Mouse (Mus musculus) lung, postnatal 4 days (tissue): ENCODE data around the gene Plxdc2.

Experiments used
- DNase-seq, 2 experiments: peaks; one replicate each; pipeline ENCODE4 v3.0.0; 2021

Gene Plxdc2

DNA sequence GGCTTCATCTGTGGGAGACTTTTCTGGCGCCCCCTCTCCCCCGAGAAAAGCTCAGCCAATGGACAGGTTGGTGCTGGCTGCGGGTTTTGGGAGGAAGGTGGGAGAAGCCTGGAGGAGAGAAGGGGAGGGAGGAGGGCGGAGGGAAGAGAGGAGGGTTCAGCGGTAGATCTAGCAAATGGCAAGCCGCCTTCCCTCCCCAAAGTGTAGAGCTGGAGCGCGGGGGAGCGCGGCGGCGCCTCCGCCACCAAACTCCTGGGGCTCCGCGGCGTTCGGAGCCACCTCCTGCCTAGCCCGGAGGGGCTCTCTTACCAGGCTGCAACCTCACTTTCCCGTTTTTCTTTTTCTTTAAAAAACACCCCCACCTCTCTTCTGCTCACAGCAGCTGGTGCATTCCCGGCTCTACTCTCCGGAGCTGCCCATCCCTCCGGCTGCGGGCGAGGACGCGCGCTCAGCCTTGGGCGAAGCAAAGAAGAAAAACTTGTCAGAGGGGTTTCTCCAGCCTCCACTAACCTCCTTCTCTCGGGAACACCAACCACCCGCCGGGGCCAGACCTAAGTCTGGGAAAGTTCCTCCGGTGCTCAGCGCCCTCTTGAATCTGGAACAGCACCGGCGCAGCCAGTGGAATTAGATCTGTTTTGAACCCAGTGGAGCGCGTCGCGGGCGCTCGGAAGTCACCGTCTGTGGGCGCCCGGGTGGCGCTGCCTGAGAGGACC, at the start of gene Plxdc2:
Gene Plxdc2, plus strand, starts transcription at position 199 of the 713 bp plus-strand sequence.
- peak; percentile 70 to 80 for DNase-seq

DNA sequence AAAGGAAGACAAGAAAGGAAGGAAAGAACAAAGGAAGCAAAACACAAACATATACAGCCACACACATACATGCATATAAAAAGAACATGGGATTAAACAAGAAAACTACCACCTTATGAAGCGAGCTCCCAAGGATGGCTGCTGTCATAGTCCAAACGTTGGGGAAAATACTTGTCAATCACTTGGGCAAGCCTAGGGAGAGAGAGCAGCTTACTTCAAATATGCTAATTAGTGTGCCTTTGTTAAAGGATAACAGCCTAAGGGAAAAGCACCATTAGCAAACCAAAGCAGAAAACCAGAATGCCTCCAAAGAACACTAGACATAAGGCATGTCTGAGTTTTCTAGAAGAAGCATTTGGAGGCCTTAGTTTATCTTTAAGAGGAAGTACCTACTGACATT, 45.7 kb upstream of the Plxdc2 start:
- no peak for DNase-seq

DNA sequence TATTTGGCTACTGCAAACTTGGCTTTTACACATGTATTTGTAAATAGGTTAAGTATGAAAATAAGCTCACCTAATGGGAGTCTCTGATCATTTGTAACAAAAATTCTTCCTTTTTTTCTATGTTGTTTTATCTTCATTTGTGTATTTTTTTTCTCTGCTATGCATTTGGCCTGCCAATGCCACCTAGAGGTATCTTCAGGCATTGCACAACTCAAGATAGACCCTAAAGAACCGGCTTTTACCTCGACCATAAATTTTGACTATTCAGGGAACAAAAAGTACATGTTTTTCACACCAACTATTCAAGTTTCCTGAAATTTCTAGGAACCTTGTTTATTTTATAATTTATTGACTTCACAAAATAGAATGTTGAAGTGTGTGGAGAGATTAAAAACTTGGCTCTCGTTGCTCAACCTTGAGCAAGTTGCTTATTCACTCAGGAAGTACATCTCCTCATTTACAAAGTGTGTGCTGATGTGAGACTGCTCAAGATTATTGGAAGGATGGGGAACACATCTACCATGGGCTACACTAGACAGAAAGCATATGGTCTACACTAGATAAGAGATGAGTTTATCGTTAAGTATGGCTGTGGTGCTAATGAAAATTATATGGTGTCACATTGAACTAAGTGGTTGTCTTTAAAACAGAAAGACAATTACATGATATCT, 43.6 kb upstream of the Plxdc2 start:
- DNase-seq, result peak in 1 of 2 experiments; percentile 11

DNA sequence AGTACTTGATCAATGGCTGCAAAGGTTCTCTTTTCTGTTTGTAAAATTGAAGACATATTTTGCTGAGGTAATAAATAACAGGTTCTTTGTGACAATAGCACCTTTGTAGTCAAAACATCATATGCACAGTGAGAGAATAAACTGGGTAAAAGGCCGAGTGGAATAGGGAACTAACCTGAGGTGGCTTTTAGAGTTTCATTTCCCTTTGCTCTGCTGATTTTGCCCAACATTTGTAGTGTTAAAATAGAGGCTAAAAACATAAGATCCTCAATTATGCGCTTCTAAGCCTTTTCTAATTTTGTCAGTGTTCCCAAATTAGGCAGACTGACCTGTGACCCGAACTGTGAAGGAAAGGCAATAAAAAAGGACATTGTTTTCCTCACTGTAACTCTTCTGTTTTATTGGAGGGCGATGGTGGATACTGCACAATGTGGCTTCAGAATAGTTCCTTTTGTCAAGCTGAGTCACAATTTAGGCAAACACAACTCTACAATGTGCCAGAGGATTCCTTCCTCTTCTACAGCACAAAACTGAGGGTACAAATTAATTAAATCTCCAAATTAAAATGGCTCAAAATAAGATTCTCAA, 20.8 kb upstream of the Plxdc2 start:
- DNase-seq, result no peak

DNA sequence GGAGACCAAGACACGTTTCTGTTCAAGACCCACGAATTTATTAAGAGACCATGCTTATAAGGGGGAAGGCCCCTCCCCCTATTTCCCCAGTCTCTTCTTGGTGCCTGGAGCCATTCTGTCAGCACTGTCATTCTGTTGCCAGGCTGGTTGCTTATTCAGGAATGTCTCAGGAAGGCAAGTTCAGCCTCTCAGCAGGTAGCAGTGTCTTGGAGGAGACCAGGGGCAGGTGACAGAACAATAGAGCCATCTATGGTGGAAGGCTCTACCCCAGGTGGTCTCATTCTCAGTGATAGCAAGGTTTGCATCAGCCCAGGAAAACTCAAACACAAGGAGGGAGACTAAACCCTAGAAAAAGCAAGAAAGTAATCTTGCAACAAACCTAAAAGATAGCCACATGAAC, 11.5 kb upstream of the Plxdc2 start:
- DNase-seq, result no peak

DNA sequence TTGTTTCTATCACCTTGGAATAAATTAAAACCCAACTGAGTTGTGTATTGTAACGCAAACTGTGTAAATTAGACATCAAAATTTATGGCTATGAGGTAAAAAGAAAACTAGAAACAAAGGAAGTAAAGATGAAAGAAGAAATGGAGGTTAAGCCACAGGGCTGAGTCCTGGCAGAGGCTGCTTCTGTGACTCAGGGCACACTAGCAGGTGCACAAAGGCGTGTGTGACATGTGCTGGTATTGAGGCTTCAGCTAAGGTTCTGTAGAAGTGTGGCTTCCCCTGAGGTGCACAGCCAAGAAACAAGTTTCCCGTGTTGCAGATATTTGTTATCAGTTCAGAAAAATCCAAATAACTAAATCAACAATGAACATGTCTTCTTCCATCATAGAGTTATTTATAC, 5.0 kb upstream of the Plxdc2 start:
- no peak for DNase-seq

DNA sequence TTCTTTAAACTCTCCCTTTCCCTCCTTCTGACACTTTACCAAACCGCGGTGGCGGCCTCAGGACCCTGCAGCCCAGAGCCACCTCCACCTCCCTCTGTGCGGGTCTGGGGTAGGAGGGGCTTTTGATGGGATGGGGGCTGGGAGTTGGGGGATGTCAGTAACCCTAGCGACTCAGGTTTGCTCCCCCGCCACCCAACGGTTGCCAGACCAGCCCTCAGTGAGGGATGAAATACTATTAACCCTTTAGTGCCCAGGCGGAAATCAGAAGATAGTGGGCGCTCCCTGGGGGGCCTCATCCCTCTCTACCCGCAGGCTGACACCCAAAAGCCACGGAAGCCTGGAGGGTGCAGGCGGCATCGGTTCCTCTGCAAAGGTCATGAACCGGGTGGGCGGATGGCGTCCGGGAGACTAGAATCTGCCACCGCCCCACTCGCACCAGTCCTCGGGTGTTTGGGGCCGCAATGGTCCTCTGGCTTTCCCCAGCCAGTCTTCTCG, 446 bp upstream of the Plxdc2 start:
- peak in 1 of 2 experiments; percentile 59 for DNase-seq

DNA sequence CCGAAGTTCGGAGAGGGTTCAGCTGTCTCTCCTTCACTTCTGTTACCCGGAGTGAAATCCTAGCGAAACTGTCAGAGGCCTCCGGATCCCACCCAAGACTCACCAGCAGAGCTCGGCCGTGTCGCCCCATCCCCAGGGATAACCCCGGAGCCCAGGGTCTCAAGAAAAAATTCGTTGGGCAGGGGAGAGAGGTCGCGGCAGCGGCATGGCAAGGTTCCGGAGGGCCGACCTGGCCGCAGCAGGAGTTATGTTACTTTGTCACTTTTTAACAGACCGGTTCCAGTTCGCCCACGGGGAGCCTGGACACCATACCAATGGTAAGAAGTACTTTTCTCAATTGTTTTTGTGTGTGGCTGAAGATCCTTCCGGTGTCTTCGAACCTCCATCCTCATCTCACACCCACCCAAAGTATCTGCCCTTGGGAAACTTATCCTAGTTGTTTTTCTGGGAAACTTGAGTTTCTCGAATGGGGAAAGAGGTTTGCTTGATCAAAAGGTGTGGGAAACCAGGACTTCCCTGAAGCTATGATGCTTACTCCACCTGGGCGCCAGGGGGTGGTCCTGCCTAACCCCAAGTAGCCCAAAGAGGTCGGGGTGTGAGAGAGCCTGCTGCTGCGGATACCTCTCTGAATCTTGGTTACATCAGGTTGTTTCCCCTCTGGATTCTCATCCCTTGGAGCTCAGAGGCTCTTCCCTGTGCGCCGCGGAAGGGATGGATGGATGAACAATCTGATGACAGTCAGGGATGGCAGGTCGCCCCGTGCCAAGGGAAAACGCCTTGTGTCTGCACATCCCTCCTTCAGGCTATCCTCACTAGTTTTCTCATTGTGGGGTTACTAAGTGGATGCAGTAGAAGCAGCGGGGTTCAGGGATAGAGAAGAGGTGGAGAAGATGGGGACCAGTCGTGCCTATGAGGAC, 1.1 kb downstream of the Plxdc2 start:
- peak; percentile 14 to 28 for DNase-seq

DNA sequence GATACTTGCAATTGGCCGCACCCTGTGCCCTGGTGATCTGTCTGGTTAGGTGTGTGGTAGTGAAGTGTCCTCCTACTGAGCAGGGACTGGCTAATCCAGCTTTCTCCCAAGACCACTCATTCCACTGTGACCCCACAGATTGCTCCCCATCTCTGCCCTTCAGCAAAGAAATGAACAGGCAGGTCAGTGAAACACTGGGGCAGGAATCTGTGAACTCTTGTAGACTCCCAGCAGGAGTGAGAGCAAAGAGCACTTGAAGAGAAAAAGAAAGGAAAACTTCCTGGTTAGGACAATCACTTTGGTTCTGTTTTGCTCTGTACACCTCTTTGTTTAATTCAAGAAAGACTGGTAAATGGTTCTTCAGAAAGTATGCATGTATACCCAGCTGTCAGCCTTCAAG, 1.8 kb downstream of the Plxdc2 start:
- peak in 1 of 2 experiments; percentile 12 for DNase-seq

DNA sequence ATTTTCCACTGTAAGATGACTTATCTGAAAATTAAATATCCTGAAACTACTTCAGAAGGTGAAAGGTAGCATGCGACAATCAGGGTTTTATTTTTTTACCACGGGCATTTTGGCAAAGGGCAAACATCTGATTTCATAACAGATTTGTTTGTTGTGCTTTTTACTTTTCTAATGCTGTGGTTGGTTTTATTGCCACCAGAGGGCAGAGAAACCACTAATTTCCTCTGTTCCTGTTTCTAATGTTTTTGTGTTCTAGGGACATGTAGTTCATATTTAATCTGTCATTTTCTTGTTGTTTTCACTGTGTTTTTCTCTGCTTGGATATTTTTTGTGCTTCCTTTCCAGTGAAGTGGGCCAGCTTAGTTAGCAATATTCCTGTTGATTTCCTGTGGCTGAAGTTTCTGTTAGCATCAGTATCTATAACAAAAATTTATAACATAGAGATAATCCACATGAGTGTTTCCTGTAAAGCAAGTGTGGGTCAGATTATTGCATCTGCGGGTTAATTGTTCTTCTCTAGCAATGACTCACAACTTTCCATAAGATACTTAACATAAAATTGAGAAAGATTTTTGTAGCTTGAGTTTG, 3.3 kb downstream of the Plxdc2 start:
- peak in 1 of 2 experiments; percentile 27 for DNase-seq

DNA sequence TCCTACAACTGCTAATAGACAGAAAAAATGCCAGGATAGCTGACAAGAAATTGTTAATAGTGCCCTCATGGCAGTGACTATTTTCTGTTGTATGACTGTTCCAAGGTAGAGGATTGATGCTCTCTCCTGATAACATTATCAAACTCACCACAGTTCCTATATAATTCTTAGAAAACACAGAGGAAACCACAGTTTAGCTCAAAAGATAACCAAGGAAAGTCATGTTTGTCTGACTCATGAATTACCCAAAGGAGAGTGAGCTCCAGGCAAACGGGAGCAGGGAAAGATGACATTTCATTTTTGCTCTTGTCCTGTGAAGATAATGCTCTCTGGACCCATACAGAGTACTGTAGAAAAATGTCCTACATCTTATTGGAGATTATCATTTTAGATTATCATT, 8.6 kb downstream of the Plxdc2 start:
- DNase-seq, result no peak

DNA sequence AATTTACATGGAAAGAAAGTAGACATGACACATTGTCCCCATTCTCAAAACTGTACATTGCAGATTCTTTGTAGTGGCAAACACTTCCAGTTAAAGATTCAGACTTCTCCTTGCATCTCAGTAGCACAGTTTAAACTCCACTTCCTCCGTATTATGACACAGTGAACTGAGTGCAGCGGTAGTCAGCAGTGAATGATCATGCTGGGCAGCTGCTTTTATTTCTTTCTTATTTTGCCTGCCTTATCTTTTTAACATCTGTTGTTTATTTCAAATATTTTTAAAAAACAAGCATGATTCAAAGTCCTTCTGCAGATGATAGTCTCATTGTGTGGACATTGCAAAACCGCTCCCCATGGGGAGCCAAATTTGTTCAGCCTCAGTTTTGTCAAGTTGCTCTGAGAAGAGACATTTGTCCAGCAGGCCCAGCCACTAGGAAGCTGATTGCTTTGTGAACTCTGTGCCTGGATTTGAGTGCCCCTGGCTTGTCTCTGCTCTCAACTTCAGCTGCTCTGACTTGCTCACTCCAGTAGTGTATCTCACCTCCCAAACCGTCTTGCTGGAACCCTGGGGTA, 9.8 kb downstream of the Plxdc2 start:
- DNase-seq, result peak; percentile 16 to 65

DNA sequence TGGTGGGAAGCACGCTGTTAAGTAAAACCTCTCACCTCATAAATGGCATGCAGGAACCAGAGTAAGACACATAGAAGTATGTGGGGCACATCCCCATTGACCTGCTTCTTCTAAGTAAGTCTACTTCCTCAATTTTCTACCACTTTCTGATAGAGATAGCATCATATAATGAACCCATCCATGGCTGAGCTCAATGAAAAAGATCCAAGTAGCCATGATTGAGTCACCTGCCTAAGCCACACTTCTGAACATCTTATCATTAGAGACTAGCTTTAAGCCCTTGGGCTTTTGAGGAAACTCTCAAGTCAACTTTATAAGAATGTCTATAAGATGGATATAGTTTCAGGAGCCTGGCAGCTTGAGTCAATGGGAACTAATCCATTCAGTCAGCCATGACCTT, 14.3 kb downstream of the Plxdc2 start:
- DNase-seq, result no peak

DNA sequence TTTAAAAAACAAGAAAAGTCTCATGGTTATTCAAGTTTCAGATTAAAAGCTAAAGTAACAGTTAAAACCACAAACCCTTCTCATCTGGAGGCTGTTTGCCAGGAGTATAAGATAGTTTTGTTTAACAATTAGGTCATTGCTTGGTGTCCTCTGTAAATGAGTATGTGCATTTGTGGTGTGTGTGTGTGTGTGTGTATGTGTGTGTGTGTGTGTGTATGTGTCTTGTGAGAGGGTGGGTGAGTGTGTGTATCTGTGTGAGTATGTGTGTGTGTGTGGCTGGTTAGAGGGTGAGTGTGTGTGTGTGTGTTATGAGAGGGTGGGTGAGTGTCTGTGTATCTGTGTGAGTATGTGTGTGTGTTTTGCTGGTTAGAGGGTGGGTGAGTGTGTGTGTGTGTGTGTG, 18.2 kb downstream of the Plxdc2 start:
- no peak for DNase-seq

DNA sequence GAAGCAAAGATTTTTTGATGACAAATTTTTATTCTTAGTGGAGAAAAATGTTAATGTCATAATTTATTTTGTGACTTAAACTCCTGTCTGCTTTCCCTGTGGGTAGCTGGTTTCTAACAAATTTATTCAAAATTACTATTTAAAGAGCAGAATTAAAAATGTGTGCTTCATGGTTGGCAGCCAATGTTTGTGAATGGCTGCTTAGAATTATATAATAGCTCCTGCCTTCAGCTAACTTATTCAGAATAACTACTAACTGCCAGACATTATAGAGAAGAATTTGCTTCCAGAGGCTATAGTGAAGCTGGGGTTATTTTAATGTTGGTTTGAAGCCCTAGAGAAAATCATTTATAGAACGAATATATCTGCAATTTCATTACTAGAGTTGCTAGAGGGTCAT, 30.1 kb downstream of the Plxdc2 start:
- DNase-seq, result no peak

DNA sequence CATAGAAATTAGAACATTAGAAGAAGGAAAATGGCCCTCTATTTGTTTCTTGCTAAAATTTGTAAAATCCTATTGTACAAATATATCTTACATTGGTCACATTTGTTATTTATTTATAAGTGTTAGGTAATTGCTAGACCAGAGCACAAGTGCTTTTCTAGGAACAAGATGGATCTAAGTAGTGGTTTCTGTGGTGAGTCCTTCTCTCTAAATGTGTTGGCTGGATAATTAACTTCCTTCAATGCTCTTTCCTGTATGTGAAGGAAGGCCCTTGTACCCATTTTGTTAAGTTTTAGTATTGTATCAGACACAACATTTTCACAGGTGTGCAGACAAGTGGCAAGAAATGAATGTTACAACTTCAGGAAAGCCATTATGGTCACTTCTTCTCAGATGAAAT, 30.6 kb downstream of the Plxdc2 start:
- DNase-seq, result no peak

DNA sequence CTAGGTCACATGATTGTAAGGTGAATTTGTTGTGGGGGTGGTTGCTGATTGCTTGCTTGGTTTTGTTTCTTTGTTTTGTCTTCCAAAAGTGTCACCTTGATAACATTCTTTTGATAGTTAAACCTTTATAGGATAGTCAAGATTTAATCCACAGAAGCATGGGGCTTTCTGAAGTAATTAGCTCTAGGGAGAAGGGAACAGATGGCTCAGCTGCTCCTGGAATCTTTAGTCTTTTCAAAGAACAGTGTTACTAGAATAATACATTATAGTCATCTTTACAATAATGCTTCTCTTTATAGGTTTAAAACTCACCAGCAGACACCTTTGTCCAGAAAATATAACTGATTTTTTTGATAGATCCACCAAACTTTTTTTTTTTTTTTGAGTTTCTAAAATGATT, 31.7 kb downstream of the Plxdc2 start:
- no peak for DNase-seq

DNA sequence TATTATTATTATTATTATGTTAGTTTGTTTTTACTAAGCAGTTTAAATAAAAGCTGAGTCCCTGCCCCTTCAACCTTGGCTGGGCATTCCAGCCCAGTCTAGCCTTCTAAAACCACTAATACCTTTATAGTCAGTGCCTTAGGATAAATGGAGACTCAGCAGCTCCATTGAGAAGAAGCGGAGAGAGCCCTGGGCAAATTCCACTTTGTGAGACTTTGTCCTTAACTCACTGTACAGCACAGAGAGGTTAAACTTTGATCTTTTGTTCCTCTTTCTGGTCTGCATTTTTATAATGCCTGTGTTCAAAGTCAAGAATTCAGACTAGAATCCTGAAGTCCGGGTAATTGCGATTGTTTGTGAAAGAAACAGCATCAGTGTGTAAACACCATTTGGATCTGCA, 41.4 kb downstream of the Plxdc2 start:
- DNase-seq, result no peak

DNA sequence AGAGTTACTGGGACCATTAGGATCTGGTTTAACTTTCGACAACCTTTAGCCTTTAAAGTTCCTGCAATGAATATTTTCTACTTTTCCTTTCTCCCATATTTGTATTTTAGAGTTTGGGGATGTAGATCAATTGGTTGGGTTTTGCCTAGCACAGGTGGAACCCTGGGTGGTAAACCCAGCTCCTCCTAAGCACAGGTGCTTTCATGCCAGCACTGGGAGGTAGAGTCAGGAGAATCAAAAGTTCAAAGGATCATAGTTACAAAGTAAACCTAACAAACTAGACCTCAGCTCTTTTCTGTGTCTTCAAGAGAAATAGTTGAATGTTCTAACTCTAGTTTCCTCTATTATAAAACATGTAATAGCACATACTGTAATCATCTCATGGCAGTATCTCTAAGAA, 41.9 kb downstream of the Plxdc2 start:
- DNase-seq, result no peak

DNA sequence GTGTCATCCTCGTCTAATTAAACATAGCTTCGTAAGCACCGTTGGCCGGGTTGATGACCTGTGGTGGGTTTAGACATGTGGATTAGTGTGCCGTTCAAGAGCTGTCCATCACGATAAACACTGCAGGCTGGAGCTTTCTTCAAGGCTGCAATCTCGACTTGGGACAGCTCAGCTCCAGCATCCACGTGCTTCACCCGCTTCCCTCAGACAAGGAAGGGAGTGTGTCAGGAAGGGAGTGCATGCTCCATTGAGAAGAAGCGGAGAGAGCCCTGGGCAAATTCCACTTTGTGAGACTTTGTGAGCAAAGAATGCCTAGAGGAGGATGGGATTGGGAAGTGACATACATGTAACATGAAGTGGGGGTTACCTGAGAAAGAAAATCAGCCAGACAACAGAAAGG, 42.8 kb downstream of the Plxdc2 start:
- no peak for DNase-seq

DNA sequence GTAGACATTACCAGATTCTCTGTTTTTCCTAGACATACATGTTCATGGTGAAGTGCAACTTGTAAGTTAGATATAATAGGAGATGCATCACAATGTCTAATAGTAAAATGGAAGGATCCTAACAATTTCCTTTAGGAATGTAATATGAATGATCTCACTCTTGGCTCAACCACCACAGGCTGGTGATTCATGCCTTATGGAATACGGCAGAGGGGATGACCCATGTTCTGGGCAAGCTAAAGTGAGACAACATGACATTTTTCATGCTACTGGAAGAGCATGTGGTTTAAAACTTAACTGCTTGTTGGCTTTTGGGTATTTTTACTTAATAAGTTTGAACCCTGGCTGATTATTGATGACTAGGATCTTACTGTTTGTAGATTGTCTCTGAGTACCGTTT, 50.4 kb downstream of the Plxdc2 start:
- no peak for DNase-seq

DNA sequence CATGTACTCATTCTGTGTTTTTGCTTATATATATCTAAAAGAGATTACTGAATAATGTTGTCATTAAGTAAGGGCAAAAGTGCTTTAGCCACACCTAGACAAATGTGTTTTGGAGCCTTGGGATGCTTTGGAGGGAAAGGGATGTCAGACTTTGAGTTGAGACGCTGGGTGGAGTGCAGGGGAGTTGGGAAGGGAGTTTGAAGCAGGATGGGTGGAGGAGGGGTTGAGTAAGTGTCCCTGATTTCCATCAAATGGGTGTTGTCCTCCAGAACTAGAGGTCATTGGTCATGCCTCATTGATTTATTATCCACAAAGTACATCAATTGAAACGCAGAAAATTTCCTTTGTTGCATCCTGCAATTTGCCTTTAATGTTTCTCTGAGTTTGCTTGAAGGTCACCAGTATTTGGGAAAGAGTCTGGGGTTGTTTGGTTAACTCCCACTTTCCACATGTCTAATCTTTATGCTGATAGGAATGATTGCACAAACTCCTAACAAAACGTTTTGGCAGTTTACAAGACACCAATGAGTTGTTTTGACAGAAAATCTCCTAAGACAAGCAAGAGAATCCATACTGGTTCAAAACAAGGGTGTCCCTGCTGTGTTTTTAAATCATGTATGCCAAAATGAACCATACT, 58.4 kb downstream of the Plxdc2 start:
- DNase-seq, result no peak
